Mouse (Mus musculus): Measurements from ENCODE around the gene Mrpl53.
A peak's percentile ranks its signal among the peaks of the same experiment; 100 is the strongest.

The Mrpl53 gene

GRCm38 (mm10) chr6:83092416-83093127, 16.3 kb upstream of the Mrpl53 start:
- DNase-seq (ENCODE audit: low spot score in 2 of 2), result no peak

GRCm38 (mm10) chr6:83095968-83096367, 12.9 kb upstream of the Mrpl53 start:
- no peak for DNase-seq (ENCODE audit: low spot score in 2 of 2)

GRCm38 (mm10) chr6:83098411-83098810, 10.4 kb upstream of the Mrpl53 start:
- DNase-seq (ENCODE audit: low spot score in 2 of 2), result no peak

DNA sequence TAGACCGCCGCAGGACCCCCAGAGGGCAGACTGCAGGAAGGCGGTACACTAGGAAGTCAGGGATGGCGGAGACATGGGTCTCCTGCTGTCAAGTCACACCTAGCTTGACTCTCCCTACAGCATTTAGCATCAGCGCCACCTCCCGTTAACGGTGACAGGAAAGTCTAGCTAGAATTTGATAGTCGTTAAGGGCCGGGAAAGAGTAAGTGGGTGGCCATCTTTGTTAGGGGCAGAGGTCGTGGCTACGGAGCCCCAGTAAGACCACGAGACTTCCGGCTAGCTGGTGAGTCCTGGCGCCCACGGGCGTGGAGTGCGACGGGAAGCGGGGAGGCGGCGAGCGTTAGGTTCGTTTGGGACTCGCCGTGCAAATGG, 7.5 kb upstream of the Mrpl53 start, which contains the start of the genes Ccdc142 and Gm42688:
Gene Ccdc142, plus strand, starts transcription at position 286 of the 372 bp plus-strand sequence.
Gene Gm42688, plus strand, starts transcription at position 302 of the 372 bp plus-strand sequence.
- peak; percentile 87 to 92 for DNase-seq (ENCODE audit: low spot score in 2 of 2)

DNA sequence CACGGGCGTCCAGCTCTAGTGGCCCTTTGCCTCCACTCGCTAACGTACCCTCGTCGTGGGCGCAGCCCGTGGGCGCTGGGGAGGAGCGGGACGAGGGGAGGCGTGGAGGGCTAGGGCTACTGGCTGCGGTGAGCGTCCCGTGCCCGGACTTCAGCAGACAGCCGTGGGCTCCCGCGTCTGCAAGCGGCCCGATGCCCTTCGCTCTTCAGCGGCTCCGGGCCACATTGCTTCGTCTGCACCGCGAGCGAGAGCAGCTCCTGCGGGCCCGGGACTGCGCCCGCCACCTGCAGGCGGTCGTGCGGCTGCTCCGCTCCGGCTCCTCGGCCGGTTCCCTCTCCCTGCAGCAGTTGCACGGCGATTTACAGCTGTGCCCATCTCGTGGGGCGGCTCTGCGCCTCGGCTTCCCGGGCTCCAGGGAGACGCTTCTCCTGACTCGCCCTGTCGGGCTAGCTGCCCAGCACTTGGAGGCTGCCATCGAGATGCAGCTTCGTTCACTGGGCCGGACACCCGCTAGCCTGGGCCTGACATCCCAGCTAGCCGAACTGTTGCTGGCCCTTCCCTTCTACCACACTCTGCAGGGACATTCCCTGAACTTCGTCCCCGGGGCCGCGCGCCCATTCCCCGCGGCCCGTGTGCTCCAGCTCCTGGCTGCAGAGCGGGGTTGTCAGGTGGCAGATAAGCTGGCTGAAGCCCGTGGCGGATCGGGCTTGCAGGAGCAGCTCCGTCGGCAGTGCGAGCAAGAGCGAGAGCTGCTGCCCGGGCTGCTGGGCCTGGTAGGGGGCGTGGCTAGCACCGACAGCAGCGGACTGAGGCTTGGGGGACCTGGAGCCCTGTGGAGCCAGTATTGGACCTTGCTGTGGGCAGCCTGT, 6.9 kb upstream of the Mrpl53 start:
- peak in 1 of 2 experiments; percentile 57 for DNase-seq (ENCODE audit: low spot score in 2 of 2)

- DNase-seq (ENCODE audit: low spot score in 2 of 2), result no peak
These were observed 5.7 kb upstream of the Mrpl53 start for GRCm38 (mm10) chr6:83103130-83103650.

GRCm38 (mm10) chr6:83104158-83104557, 4.7 kb upstream of the Mrpl53 start:
- no peak for DNase-seq (ENCODE audit: low spot score in 2 of 2)

- peak in 1 of 2 experiments; percentile 73 for DNase-seq (ENCODE audit: low spot score in 2 of 2)
These were observed 1.1 kb upstream of the Mrpl53 start for GRCm38 (mm10) chr6:83107566-83108400.

DNA sequence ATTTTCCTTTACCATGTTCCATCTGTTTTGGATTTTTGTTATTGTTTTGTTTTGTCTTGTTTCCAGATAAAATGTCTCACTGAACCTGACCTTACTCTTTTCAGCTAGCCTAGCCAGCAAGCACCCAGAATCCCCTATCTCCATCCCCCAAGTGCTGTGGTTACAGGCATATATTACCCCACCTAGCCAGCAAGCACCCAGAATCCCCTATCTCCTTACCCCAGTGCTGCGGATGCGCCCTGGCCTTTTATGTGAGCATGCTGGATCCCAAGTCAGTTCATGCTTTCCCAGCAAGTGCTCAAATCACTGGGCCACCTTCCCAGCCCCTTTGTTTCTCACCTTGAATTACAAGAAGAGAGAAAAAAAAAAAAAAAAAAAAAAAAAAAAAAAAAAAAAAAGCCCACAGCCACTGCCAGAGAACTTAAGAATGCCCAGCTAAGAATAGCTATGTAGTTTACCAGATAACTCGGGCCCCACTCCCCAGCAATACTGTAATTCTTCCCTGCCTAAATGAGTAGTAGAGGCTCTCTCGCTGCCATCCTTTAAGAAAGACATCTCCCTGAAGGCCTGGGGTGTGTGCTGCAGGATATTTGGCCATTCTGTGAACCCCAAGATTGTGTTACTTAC, 2.8 kb downstream of the Mrpl53 start:
- no peak for DNase-seq (ENCODE audit: low spot score in 2 of 2)

- DNase-seq (ENCODE audit: low spot score in 2 of 2), result peak; percentile 92 to 93
These were observed 6.3 kb downstream of the Mrpl53 start, which contains the start of gene Mogs for GRCm38 (mm10) chr6:83115011-83115671. Gene Mogs (plus strand): TSS chr6:83115496.

GRCm38 (mm10) chr6:83115682-83116372, 7.0 kb downstream of the Mrpl53 start:
- DNase-seq (ENCODE audit: low spot score in 2 of 2), result no peak

GRCm38 (mm10) chr6:83116373-83117164, 7.7 kb downstream of the Mrpl53 start:
- DNase-seq (ENCODE audit: low spot score in 2 of 2), result no peak

GRCm38 (mm10) chr6:83117165-83117438, 8.3 kb downstream of the Mrpl53 start:
- no peak for DNase-seq (ENCODE audit: low spot score in 2 of 2)

- DNase-seq (ENCODE audit: low spot score in 2 of 2), result no peak
These were observed 8.8 kb downstream of the Mrpl53 start for GRCm38 (mm10) chr6:83117616-83118015.

- DNase-seq (ENCODE audit: low spot score in 2 of 2), result no peak
These were observed 9.5 kb downstream of the Mrpl53 start for GRCm38 (mm10) chr6:83118369-83118768.

DNA sequence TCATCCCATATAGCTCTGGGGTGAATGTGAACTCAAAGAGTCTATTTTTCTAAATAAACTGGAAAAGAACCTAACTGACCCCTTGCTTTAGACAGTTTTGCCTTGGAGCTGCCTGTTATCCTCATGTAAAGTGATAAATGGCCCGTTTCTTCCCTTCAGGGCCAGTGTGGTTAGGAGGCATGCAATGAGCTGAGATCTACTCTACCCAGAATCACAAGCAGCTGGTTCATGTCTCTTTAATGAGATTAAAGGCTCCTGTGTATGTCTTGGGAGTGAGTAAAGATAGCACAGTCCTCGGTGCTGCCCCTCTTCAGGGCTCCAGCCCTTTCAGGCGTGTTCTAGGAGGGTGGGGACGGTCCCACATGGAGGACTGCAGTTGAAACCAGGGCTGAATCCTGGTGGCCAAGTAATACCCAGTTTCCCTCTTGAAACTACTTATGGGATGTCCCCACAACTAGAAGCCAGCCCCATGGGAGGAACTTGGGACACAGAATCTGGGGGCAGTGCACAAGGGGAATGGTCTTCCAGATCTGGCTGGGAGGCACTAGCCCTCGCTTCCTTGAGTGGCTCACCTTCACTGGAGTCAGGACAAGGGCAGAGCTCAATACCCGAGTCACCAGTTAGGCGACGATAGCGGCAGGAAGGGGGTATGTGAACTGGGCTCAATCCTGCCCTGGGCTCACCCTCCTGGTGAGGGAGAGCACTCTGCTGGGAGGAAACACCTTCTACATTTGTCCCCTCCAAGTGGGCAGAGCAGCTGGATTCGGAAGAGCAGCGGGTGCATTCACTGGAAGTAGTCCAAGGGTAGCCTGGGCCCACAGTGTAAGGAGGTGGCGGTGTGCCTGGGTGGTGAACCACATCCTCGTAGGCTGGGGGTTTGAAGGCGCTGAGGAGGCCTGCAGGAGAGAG, 10.2 kb downstream of the Mrpl53 start:
- DNase-seq (ENCODE audit: low spot score in 2 of 2), result no peak

- DNase-seq (ENCODE audit: low spot score in 2 of 2), result no peak
These were observed 10.9 kb downstream of the Mrpl53 start for GRCm38 (mm10) chr6:83119734-83120051.

Data from right cerebral cortex, adult 2 months (tissue).